Comparison of ENCODE assay signal across 11 mouse cellular contexts in the genomic region with DNA sequence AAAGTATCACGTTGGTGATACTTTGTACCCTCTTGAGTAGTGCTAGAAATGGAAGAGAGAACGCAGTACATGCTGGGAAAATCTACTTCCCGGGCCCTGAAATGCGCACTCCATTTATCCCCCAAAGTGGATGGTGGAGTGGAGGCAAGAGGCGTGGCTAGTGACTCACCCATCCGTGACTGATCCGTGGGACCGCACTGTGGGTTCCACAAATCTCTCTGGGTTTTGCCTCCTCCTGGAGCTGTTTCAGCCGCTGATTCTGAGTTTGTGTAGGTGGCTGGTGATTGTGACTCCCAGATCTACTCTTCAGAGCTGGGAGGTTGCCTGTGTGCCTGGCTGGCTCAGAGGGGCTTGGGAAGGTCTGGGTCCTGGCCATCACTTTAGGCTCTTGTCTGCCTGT. TPM values are rescaled to one million over a fixed set of nuclear protein-coding genes. Genes with fewer than 3 reads are reported as not detected.
DNase-seq lines count a peak whose midpoint lies in the region; TF ChIP-seq lines count a peak whose summit lies in the region.
"Had no signal": no experiment of that assay in that cellular context is flagged by ENCODE, and none has a peak within 500 bp of the region (broad histone marks: within the 10 kb centered on the region; RNA-seq: fewer than 3 reads in every experiment).

No protein-coding gene starts in this region.

- WGBS in thymus, adult 2 months, result 90% methylated on average over 9 of the region's 9 CpGs

- intact Hi-C loops in left cerebral cortex, postnatal 14 days (cut with DNase I), result no loop called here

- no peaks in the 10 kb centered on the region for H3K36me3 ChIP-seq in thymus, adult 2 months (ENCODE audit: control insufficient read depth, insufficient read depth, low read length)

- H3K27me3 ChIP-seq in thymus, adult 2 months (ENCODE audit: control insufficient read depth, insufficient read depth, low read length), result no peaks in the 10 kb centered on the region
- H3K27me3 ChIP-seq: liver, embryonic 13.5 days had no signal

- H3K4me1 ChIP-seq in embryonic fibroblast, embryonic 13.5 days (ENCODE audit: control insufficient read depth, insufficient read depth, low read length), result peaks cover 4% of the 10 kb centered on the region; the same call in 1 of the 2 replicates
- H3K4me1 ChIP-seq in thymus, adult 2 months (replicated peaks; ENCODE audit: control insufficient read depth, insufficient read depth, low read length), result peaks cover 17% of the 10 kb centered on the region

- TF ChIP-seq CTCF in embryonic fibroblast, embryonic 13.5 days (IDR thresholded peaks at IDR 0.05; ENCODE audit: borderline replicate concordance, insufficient read depth, low read length), result no peak
- no peak for TF ChIP-seq CTCF in thymus, adult 2 months (IDR thresholded peaks at IDR 0.05; ENCODE audit: borderline replicate concordance, control insufficient read depth, extremely low read depth, insufficient read depth, low read length, poor library complexity)

- peak overlapping the region; percentile 60; the same call in 1 of the 2 replicates for H3K27ac ChIP-seq in embryonic fibroblast, embryonic 13.5 days (ENCODE audit: insufficient read depth, low read length)
- H3K27ac ChIP-seq in thymus, adult 2 months (ENCODE audit: control insufficient read depth, insufficient read depth, low read length), result no peak overlapping the region
- H3K27ac ChIP-seq: hindbrain, embryonic 10.5 days; liver, embryonic 13.5 days had no signal

- H3K4me3 ChIP-seq in embryonic fibroblast, embryonic 13.5 days (ENCODE audit: insufficient read depth, low read length), result no peak overlapping the region
- H3K4me3 ChIP-seq in thymus, adult 2 months (ENCODE audit: control insufficient read depth, insufficient read depth, low read length), result no peak overlapping the region
- H3K4me3 ChIP-seq: hindbrain, embryonic 10.5 days; liver, embryonic 13.5 days had no signal

- TF ChIP-seq POLR2A in embryonic fibroblast, embryonic 13.5 days (IDR thresholded peaks at IDR 0.05; ENCODE audit: low read depth, low read length), result no peak
- no peak for TF ChIP-seq POLR2A in thymus, adult 2 months (IDR thresholded peaks at IDR 0.05; ENCODE audit: control insufficient read depth, extremely low read depth, insufficient read depth, low read length, poor library complexity)

- peak; percentile 87 for DNase-seq in right cerebral cortex, adult 18-20 months
- DNase-seq in right cerebral cortex, postnatal 10 days (ENCODE audit: low spot score in 2 of 2), result no peak
- peak; percentile 49 to 53 for DNase-seq in left cerebral cortex, postnatal 14 days (ENCODE audit: low spot score in 2 of 2)
- no peak for DNase-seq in gastrocnemius, postnatal 10 days
- no peak for DNase-seq in thymus, adult 2 months
- DNase-seq in cerebellum, adult 18-20 months, result no peak
- DNase-seq: adrenal gland, postnatal 10 days; liver, embryonic 13.5 days; lung, postnatal 14 days had no signal

RNA-seq across cellular contexts. Expression of gene Cmip, which starts 32.2 kb away (rescaled TPM):
- polyA plus RNA-seq in embryonic fibroblast, embryonic 13.5 days (2011; ENCODE audit: insufficient read length, low read depth, missing spikeins), result 31.0 and 40.2 TPM in 2 replicates
- total RNA-seq in left cerebral cortex, postnatal 14 days (2021), result 100 to 1,000 TPM; 358 to 375 TPM
- 10 to 100 TPM; 18.7 to 23.7 TPM for total RNA-seq in gastrocnemius, postnatal 10 days (2021)
- polyA plus RNA-seq in thymus, adult 2 months (2012; rRNA removed), result 103 and 134 TPM in 2 replicates

Comparison
In these comparisons a context has a peak if more than half of its experiments do, and no peak if none do; other contexts are left out.
1. DNase-seq: peak in right cerebral cortex, adult 18-20 months (single experiment) and left cerebral cortex, postnatal 14 days (2 of 2); none in right cerebral cortex, postnatal 10 days (0 of 2), gastrocnemius, postnatal 10 days (single experiment), thymus, adult 2 months (single experiment) and cerebellum, adult 18-20 months (0 of 2).
2. RNA of gene Cmip, which starts 32.2 kb away (total RNA-seq): 358 to 375 TPM in left cerebral cortex, postnatal 14 days; 18.7 to 23.7 TPM in gastrocnemius, postnatal 10 days; every median in the first group is over 10 times any median in the second.